Mouse (Mus musculus): ENCODE measurements around the gene Trak1. TPM values are rescaled to one million over a fixed set of nuclear protein-coding genes. Genes with fewer than 3 reads are reported as not detected.
A peak's percentile ranks its signal among the peaks of the same experiment; 100 is the strongest.

Trak1 gene
- polyA plus RNA-seq, 1 experiment: 103 TPM

DNA sequence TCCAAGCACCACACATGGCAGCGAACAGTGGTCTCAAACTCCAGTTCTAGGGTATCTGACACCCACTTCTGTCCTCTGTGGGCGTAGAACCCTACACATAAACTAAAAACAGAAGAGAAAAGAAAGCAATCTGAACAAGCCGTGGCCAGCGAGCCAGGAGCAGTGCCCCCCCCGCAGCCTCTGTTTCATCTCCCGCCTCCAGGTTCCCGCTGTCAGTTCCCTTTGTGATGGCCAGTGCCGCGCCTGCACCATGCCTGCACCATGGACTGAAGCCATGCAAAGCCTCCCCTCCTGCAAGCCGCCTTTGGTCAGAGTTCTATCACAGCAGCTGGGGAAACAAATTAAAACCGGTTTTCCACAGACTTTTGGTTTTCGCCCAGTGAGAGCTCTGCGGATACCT lies 75.8 kb downstream of the Trak1 start:
- H3K4me1 ChIP-seq (ENCODE audit: control insufficient read depth, insufficient read depth, low read length): peaks cover 51% of the 10 kb centered on the region
- no peaks in the 10 kb centered on the region for H3K27me3 ChIP-seq (ENCODE audit: control insufficient read depth, insufficient read depth, low read length)
- TF ChIP-seq POLR2A (IDR thresholded peaks at IDR 0.05; ENCODE audit: borderline replicate concordance, insufficient read depth, low read length): no peak
- TF ChIP-seq CTCF (IDR thresholded peaks at IDR 0.05; ENCODE audit: borderline replicate concordance, insufficient read depth, low read depth, low read length): no peak
- WGBS: 27% methylated on average over 13 of the region's 13 CpGs
- H3K4me3 ChIP-seq (replicated peaks; ENCODE audit: insufficient read depth, low read depth, low read length): no peak overlapping the region
- DNase-seq: peak in 1 of 2 experiments; percentile 41
- peak overlapping the region; percentile 77 for H3K27ac ChIP-seq (ENCODE audit: insufficient read depth, low read length)

DNA sequence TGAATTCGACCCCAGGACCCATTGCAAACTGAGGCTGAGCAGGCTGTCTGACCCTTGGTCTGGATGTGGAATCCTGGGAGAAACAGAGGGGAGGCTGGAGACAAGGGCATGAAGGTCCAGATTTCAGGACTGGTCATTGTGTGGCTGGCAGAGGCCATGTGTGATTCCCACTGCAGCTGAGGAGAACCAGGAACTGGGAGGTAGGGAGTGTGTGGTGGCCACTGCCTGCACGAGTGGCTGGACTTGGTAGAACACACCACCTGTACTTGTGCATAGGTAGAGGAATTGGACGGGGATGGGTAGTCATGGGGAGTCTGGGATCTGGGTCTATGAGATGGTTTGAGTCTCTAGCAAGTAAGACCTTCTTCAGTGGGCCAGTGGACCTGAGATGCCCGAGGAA lies 76.2 kb downstream of the Trak1 start:
- 32% methylated on average over 4 of the region's 4 CpGs for WGBS
- TF ChIP-seq CTCF (IDR thresholded peaks at IDR 0.05; ENCODE audit: borderline replicate concordance, insufficient read depth, low read depth, low read length) (no peak), POLR2A (IDR thresholded peaks at IDR 0.05; ENCODE audit: borderline replicate concordance, insufficient read depth, low read length) (no peak)
- no peak for DNase-seq
- H3K27ac ChIP-seq (ENCODE audit: insufficient read depth, low read length): peak overlapping the region; percentile 77
- no peak overlapping the region for H3K4me3 ChIP-seq (replicated peaks; ENCODE audit: insufficient read depth, low read depth, low read length)
- peaks cover 49% of the 10 kb centered on the region for H3K4me1 ChIP-seq (ENCODE audit: control insufficient read depth, insufficient read depth, low read length)
- H3K27me3 ChIP-seq (ENCODE audit: control insufficient read depth, insufficient read depth, low read length): no peaks in the 10 kb centered on the region

GRCm38 (mm10) chr9:121374076-121374863 lies 77.0 kb downstream of the Trak1 start:
- TF ChIP-seq CTCF (IDR thresholded peaks at IDR 0.05; ENCODE audit: borderline replicate concordance, insufficient read depth, low read depth, low read length) (peak; percentile 100), POLR2A (IDR thresholded peaks at IDR 0.05; ENCODE audit: borderline replicate concordance, insufficient read depth, low read length) (no peak)
- Histone ChIP-seq H3K4me1 (ENCODE audit: control insufficient read depth, insufficient read depth, low read length) (peaks cover 48% of the 10 kb centered on the region), H3K4me3 (replicated peaks; ENCODE audit: insufficient read depth, low read depth, low read length) (no peak overlapping the region), H3K27me3 (ENCODE audit: control insufficient read depth, insufficient read depth, low read length) (no peaks in the 10 kb centered on the region), H3K27ac (ENCODE audit: insufficient read depth, low read length) (peak overlapping the region; percentile 77)
- DNase-seq: peak; percentile 69 to 76
- WGBS: 22% methylated on average over 9 of the region's 9 CpGs

DNA sequence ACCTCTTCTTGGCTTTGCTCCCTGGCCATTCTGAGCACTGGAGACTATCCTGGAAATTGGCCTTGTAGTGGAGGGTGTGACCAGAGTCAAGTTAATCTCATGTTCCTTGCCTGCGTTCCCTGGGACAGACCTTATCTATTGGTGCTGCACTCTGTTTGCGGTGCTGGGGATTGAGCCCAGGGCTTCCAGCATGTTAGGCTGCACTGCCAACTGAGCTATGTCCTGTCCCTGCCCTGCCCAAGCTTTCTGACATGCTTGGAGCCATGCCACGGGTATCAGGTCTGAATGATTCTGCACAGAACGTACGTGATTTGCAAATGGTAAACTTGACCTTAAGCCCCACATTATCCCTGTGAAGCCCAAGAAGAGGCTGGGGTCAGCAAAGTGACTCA lies 77.6 kb downstream of the Trak1 start:
- DNase-seq: no peak
- TF ChIP-seq CTCF (IDR thresholded peaks at IDR 0.05; ENCODE audit: borderline replicate concordance, insufficient read depth, low read depth, low read length) (no peak), POLR2A (IDR thresholded peaks at IDR 0.05; ENCODE audit: borderline replicate concordance, insufficient read depth, low read length) (no peak)
- no peak overlapping the region for H3K27ac ChIP-seq (ENCODE audit: insufficient read depth, low read length)
- H3K4me1 ChIP-seq (ENCODE audit: control insufficient read depth, insufficient read depth, low read length): peaks cover 42% of the 10 kb centered on the region
- H3K27me3 ChIP-seq (ENCODE audit: control insufficient read depth, insufficient read depth, low read length): no peaks in the 10 kb centered on the region
- 74% methylated on average over 5 of the region's 5 CpGs for WGBS
- H3K4me3 ChIP-seq (replicated peaks; ENCODE audit: insufficient read depth, low read depth, low read length): no peak overlapping the region

DNA sequence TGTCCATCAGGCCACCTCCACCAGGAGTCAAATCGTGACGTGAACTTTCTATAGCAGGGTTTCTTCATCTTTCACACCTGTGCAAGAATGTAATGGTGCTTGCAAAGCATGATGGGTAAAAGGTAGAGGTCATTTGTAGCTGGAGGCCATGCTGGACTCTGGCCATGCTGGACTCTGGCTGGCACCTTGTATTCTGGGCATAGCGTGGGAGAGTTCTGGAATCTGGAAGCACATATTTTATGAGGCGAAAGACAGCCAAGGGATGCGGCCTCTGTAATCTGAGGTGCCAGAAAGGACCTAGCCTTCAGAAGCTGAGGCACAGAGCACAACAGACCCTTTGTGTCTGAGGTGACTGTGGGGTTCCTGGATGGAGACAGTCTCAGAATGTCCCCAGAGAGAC lies 78.8 kb downstream of the Trak1 start:
- WGBS: 58% methylated on average over 5 of the region's 5 CpGs
- TF ChIP-seq CTCF (IDR thresholded peaks at IDR 0.05; ENCODE audit: borderline replicate concordance, insufficient read depth, low read depth, low read length): no peak
- TF ChIP-seq POLR2A (IDR thresholded peaks at IDR 0.05; ENCODE audit: borderline replicate concordance, insufficient read depth, low read length): no peak
- H3K4me1 ChIP-seq (ENCODE audit: control insufficient read depth, insufficient read depth, low read length): peaks cover 31% of the 10 kb centered on the region
- DNase-seq: no peak
- no peak overlapping the region for H3K4me3 ChIP-seq (replicated peaks; ENCODE audit: insufficient read depth, low read depth, low read length)
- H3K27ac ChIP-seq (ENCODE audit: insufficient read depth, low read length): no peak overlapping the region
- H3K27me3 ChIP-seq (ENCODE audit: control insufficient read depth, insufficient read depth, low read length): no peaks in the 10 kb centered on the region

DNA sequence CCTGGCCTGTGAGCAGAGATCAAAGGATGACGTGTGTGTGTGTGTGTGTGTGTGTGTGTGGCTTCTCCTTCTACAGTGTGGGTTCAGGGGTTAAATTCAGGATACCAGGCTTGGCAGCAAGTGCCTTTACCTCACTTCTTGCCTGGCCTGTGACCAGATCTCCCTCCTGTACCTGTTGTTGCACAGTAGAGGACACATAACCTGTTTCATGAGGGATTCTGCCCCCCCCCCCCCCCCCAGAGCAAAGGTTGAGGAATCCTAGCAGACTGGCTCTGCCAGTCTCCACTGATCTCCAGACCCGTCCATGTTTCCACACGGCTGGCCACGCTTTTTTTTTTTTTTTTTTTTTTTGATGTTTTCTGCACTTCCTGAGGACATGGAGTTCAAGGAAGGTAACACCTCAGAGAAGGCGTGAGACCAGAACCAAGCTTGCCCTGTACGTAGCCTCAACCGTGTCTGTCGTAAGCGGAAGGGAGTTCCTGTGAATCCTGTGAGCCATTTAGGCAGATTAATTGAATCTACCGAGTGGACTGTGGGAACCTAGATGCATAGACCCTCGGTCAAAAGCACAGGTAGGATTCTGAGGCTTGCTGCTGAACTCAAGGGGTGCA lies 83.1 kb downstream of the Trak1 start:
- DNase-seq: no peak
- 82% methylated on average over 9 of the region's 11 CpGs for WGBS
- Histone ChIP-seq H3K27ac (ENCODE audit: insufficient read depth, low read length) (no peak overlapping the region), H3K27me3 (ENCODE audit: control insufficient read depth, insufficient read depth, low read length) (no peaks in the 10 kb centered on the region), H3K4me3 (replicated peaks; ENCODE audit: insufficient read depth, low read depth, low read length) (no peak overlapping the region), H3K4me1 (ENCODE audit: control insufficient read depth, insufficient read depth, low read length) (peaks cover 30% of the 10 kb centered on the region)
- no peak for TF ChIP-seq POLR2A (IDR thresholded peaks at IDR 0.05; ENCODE audit: borderline replicate concordance, insufficient read depth, low read length)
- TF ChIP-seq CTCF (IDR thresholded peaks at IDR 0.05; ENCODE audit: borderline replicate concordance, insufficient read depth, low read depth, low read length): no peak

DNA sequence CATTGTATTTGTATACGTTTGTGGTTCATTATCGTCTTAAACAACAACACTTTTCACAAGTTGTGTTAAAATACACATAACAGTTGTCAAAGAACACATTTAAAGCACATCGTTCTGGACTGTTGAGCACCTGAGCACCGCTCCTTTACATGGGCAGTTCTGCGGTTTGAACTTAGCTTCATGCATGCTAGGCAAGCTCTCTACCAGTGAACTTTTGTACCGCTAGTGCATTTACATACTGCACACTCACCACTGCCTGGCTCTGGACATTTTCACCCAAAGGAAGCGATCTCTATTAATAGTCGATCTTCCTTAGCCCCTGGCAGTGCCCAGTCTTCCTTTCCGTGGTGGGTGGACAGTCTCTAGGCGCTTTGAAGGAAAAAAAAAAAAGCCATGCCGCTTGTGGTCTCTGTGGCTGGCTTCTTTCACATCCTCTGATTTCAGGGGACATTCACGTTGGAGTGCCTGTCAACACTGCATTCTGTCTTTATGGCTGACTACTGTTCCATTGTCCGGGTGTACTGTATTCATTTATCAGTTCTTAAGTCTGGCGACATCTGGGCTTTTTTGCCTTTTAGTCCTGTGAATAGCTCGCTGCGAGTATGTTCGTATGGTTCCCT lies 84.5 kb downstream of the Trak1 start:
- H3K4me1 ChIP-seq (ENCODE audit: control insufficient read depth, insufficient read depth, low read length): peaks cover 40% of the 10 kb centered on the region
- TF ChIP-seq CTCF (IDR thresholded peaks at IDR 0.05; ENCODE audit: borderline replicate concordance, insufficient read depth, low read depth, low read length): no peak
- no peak for TF ChIP-seq POLR2A (IDR thresholded peaks at IDR 0.05; ENCODE audit: borderline replicate concordance, insufficient read depth, low read length)
- H3K27me3 ChIP-seq (ENCODE audit: control insufficient read depth, insufficient read depth, low read length): no peaks in the 10 kb centered on the region
- no peak overlapping the region for H3K4me3 ChIP-seq (replicated peaks; ENCODE audit: insufficient read depth, low read depth, low read length)
- H3K27ac ChIP-seq (ENCODE audit: insufficient read depth, low read length): peak overlapping the region; percentile 84; the same call in 1 of the 2 replicates
- no peak for DNase-seq
- 67% methylated on average over 17 of the region's 17 CpGs for WGBS

All from cerebellum, adult 2 months (tissue).